Mouse (Mus musculus) olfactory bulb, adult 2 months (tissue): ENCODE data around the gene AC131692.1.

Experiments used
- CTCF ChIP-seq: fragments of 200-500 bp; IDR thresholded peaks from 2 replicates; pipeline ENCODE4 v1.5.1; 2012; ENCODE audit warnings: low read depth, mild to moderate bottlenecking, low read length, moderate library complexity; ENCODE audit not compliant: insufficient read depth
- POLR2A ChIP-seq: fragments of 200-500 bp; IDR thresholded peaks from 2 replicates; pipeline ENCODE4 v1.6.1; 2012; ENCODE audit warnings: mild to moderate bottlenecking, low read depth, low read length, moderate library complexity; ENCODE audit not compliant: insufficient read depth

- TF ChIP-seq CTCF = no peak
- peak; percentile 93 for TF ChIP-seq POLR2A
These were observed 36.7 kb upstream of the AC131692.1 start, which contains the start of the genes Mrpl49 and Fau for GRCm38 (mm10) chr19:6057313-6058096.
